Mouse (Mus musculus): ENCODE results near the gene Psmd2. TPM values are rescaled to one million over a fixed set of nuclear protein-coding genes. Genes with fewer than 3 reads are reported as not detected.

The Psmd2 gene
- total RNA-seq, 4 experiments from 2014 or later = 222 to 231 (median 228) TPM

- DNase-seq (ENCODE audit: low spot score in 2 of 2) = no peak
These were observed 49.9 kb downstream of the Psmd2 start for GRCm38 (mm10) chr16:20701316-20701715.

GRCm38 (mm10) chr16:20701729-20702521 lies 50.5 kb downstream of the Psmd2 start:
- DNase-seq (ENCODE audit: low spot score in 2 of 2) = peak in 1 of 2 experiments; percentile 28

GRCm38 (mm10) chr16:20702522-20702893 lies 51.1 kb downstream of the Psmd2 start:
- peak; percentile 68 to 70 for DNase-seq (ENCODE audit: low spot score in 2 of 2)

GRCm38 (mm10) chr16:20703071-20703470 lies 51.6 kb downstream of the Psmd2 start:
- peak in 1 of 2 experiments; percentile 30 for DNase-seq (ENCODE audit: low spot score in 2 of 2)

GRCm38 (mm10) chr16:20703699-20704400 lies 52.4 kb downstream of the Psmd2 start:
- no peak for DNase-seq (ENCODE audit: low spot score in 2 of 2)

GRCm38 (mm10) chr16:20705786-20706185 lies 54.3 kb downstream of the Psmd2 start:
- peak in 1 of 2 experiments; percentile 32 for DNase-seq (ENCODE audit: low spot score in 2 of 2)

GRCm38 (mm10) chr16:20706407-20707055 lies 55.1 kb downstream of the Psmd2 start:
- peak; percentile 34 to 44 for DNase-seq (ENCODE audit: low spot score in 2 of 2)

- no peak for DNase-seq (ENCODE audit: low spot score in 2 of 2)
These were observed 56.9 kb downstream of the Psmd2 start for GRCm38 (mm10) chr16:20708220-20708938.

GRCm38 (mm10) chr16:20708939-20709734 lies 57.7 kb downstream of the Psmd2 start:
- DNase-seq (ENCODE audit: low spot score in 2 of 2) = peak; percentile 31 to 39

- DNase-seq (ENCODE audit: low spot score in 2 of 2) = no peak
These were observed 58.9 kb downstream of the Psmd2 start for GRCm38 (mm10) chr16:20710370-20710769.

GRCm38 (mm10) chr16:20710810-20711209 lies 59.4 kb downstream of the Psmd2 start:
- no peak for DNase-seq (ENCODE audit: low spot score in 2 of 2)

GRCm38 (mm10) chr16:20712190-20712589 lies 60.7 kb downstream of the Psmd2 start:
- no peak for DNase-seq (ENCODE audit: low spot score in 2 of 2)

GRCm38 (mm10) chr16:20712889-20713288 lies 61.4 kb downstream of the Psmd2 start:
- no peak for DNase-seq (ENCODE audit: low spot score in 2 of 2)

Small RNA genes lying within 50 kb of the gene (microRNA-seq; reads per million reads assigned to microRNA genes)
- gene Mir1224 = 332 to 352 reads per million in 2 experiments

Other genes with a start within 250 kb of the Psmd2 start
- 100 to 1,000 TPM; 202 to 301 (median 225) TPM for gene Abcc5, start 225.3 kb upstream of the Psmd2 start, total RNA-seq (2022)
- gene Eif2b5, start 152.8 kb upstream of the Psmd2 start, total RNA-seq (2022) = 10 to 100 TPM; 48.2 to 57.6 (median 55.7) TPM
- 10 to 100 TPM; 50.2 to 61.7 (median 53.6) TPM for gene Dvl3, start 134.7 kb upstream of the Psmd2 start, total RNA-seq (2022)
- gene Ap2m1, start 116.2 kb upstream of the Psmd2 start, total RNA-seq (2022) = 100 to 1,000 TPM; 669 to 728 (median 710) TPM
- gene Abcf3, start 103.1 kb upstream of the Psmd2 start, total RNA-seq (2022) = 100 to 1,000 TPM in 2 of 4 experiments, 10 to 100 TPM in 2; 90.6 to 109 (median 98.4) TPM
- gene Vwa5b2, start 62.2 kb upstream of the Psmd2 start, total RNA-seq (2022) = 10 to 100 TPM; 35.1 to 40.2 (median 37.2) TPM
- gene Eef1akmt4, start 40.1 kb upstream of the Psmd2 start, total RNA-seq (2022) = 1 to 10 TPM; 2.1 to 3.3 (median 2.8) TPM
- not detected for gene Gm49333, start 40.0 kb upstream of the Psmd2 start, total RNA-seq (2022)
- 10 to 100 TPM; 10.9 to 15.6 (median 11.9) TPM for gene Alg3, start 39.9 kb upstream of the Psmd2 start, total RNA-seq (2022)
- 10 to 100 TPM; 84.3 to 94.8 (median 91.1) TPM for gene Camk2n2, start 30.4 kb upstream of the Psmd2 start, total RNA-seq (2022)
- 10 to 100 TPM; 31.2 to 43.5 (median 34.1) TPM for gene Ece2, start 21.8 kb upstream of the Psmd2 start, total RNA-seq (2022)
- gene Eif4g1, start 16.7 kb downstream of the Psmd2 start, total RNA-seq (2022) = 100 to 1,000 TPM; 273 to 282 (median 281) TPM
- 100 to 1,000 TPM; 395 to 431 (median 412) TPM for gene Fam131a, start 41.6 kb downstream of the Psmd2 start, total RNA-seq (2022)
- gene Polr2h, start 66.0 kb downstream of the Psmd2 start, total RNA-seq (2022) = 10 to 100 TPM; 18.6 to 29.3 (median 22.7) TPM
- 100 to 1,000 TPM in 1 of 4 experiments, 10 to 100 TPM in 3; 83.1 to 103 (median 87.5) TPM for gene Clcn2, start 66.1 kb downstream of the Psmd2 start, total RNA-seq (2022)
- 100 to 1,000 TPM in 2 of 4 experiments, 10 to 100 TPM in 2; 77.0 to 106 (median 95.3) TPM for gene Chrd, start 81.5 kb downstream of the Psmd2 start, total RNA-seq (2022)
- 10 to 100 TPM in 3 of 4 experiments, 1 to 10 TPM in 1; 9.9 to 15.1 (median 13.2) TPM for gene Thpo, start 82.9 kb downstream of the Psmd2 start, total RNA-seq (2022)

Data from layer of hippocampus, adult 8-10 months (tissue).